Mouse (Mus musculus): ENCODE data around the gene Hoxc12. TPM values are rescaled to one million over a fixed set of nuclear protein-coding genes. Genes with fewer than 3 reads are reported as not detected.

Gene Hoxc12
- total and polyA plus RNA-seq, 3 experiments = not detected

- Histone ChIP-seq H3K9me3 (replicated peaks; ENCODE audit: low read length) (no peaks in the 10 kb centered on the region), H3K4me1 (ENCODE audit: control insufficient read depth in 1 of 2, insufficient read depth in 2 of 2) (peaks cover 2 to 20% of the 10 kb centered on the region in 2 experiments; a peak in 2 of 4 replicates), H3K9ac (ENCODE audit: insufficient read depth, low read depth) (no peak overlapping the region), H3K79me2 (replicated peaks; ENCODE audit: control insufficient read depth, extremely low read depth, insufficient read depth, poor library complexity, severe bottlenecking) (no peaks in the 10 kb centered on the region), H3K36me3 (replicated peaks in 1 of 2; ENCODE audit: control insufficient read depth in 1 of 2, insufficient read depth in 1 of 2, low read length in 1 of 2) (no peaks in the 10 kb centered on the region), H3K4me2 (ENCODE audit: insufficient read depth, low read depth, poor library complexity, severe bottlenecking) (no peak overlapping the region), H3K27me3 (replicated peaks) (peaks cover 92% of the 10 kb centered on the region), H3K4me3 (replicated peaks in 1 of 3; ENCODE audit: low read depth in 2 of 3, low read length in 2 of 3, poor library complexity in 1 of 3) (no peak overlapping the region), H3K27ac (ENCODE audit: insufficient read depth, low read depth) (no peak overlapping the region)
- in situ Hi-C loops (cut with MboI; ENCODE audit: low pct_ligation_motif_present, low pct_unique_long_range_greater_than_20kb, low sequenced_read_pairs) = no loop called here
- DNase-seq (ENCODE audit: extremely low read depth) = no peak
- dilution Hi-C loops (cut with MboI; ENCODE audit: extremely low pct_ligation_motif_present, extremely low pct_unique_long_range_greater_than_20kb, low sequenced_read_pairs) = no loop called here
- TF ChIP-seq ZC3H11A (IDR thresholded peaks at IDR 0.05; ENCODE audit: low read depth, low read length) (no peak), PAX5 (IDR thresholded peaks at IDR 0.05; ENCODE audit: low read length) (no peak), MEF2A (IDR thresholded peaks at IDR 0.05; ENCODE audit: borderline replicate concordance, low read depth, low read length) (no peak), USF2 (conservative IDR thresholded peaks at IDR 0.05; ENCODE audit: low read depth, low read length) (no peak), IRF4 (IDR thresholded peaks at IDR 0.05; ENCODE audit: low read depth, low read length) (no peak), TBP (conservative IDR thresholded peaks at IDR 0.05; ENCODE audit: low read depth, low read length) (no peak), USF1 (IDR thresholded peaks at IDR 0.05; ENCODE audit: low read depth, low read length) (no peak)
Observed at GRCm38 (mm10) chr15:102976631-102977422, 40.3 kb downstream of the Hoxc12 start.

- no peaks in the 10 kb centered on the region for H3K79me2 ChIP-seq (replicated peaks; ENCODE audit: control insufficient read depth, extremely low read depth, insufficient read depth, poor library complexity, severe bottlenecking)
- no peak for TF ChIP-seq JUN (IDR thresholded peaks at IDR 0.05; ENCODE audit: insufficient read depth, low read depth, low read length)
- TF ChIP-seq E2F4 (IDR thresholded peaks at IDR 0.05; ENCODE audit: insufficient replicate concordance, low read depth, low read length) = no peak
- no peak for TF ChIP-seq MEF2A (IDR thresholded peaks at IDR 0.05; ENCODE audit: borderline replicate concordance, low read depth, low read length)
- TF ChIP-seq NRF1 (IDR thresholded peaks at IDR 0.05; ENCODE audit: low read depth, low read length) = no peak
- TF ChIP-seq CTCF (conservative IDR thresholded peaks at IDR 0.05 in 1 of 2, IDR thresholded peaks at IDR 0.05 in 1 of 2; ENCODE audit: low read depth in 2 of 2, low read length in 2 of 2) = no peak
- TF ChIP-seq UBTF (IDR thresholded peaks at IDR 0.05; ENCODE audit: low read depth, low read length) = no peak
- no peak for TF ChIP-seq CHD1 (IDR thresholded peaks at IDR 0.05; ENCODE audit: low read depth, low read length)
- no peak for TF ChIP-seq ZMIZ1 (IDR thresholded peaks at IDR 0.05; ENCODE audit: low read depth, low read length)
- TF ChIP-seq ZC3H11A (IDR thresholded peaks at IDR 0.05; ENCODE audit: low read depth, low read length) = no peak
- no peak for TF ChIP-seq SMC3 (IDR thresholded peaks at IDR 0.05; ENCODE audit: low read depth, low read length)
- no peak for TF ChIP-seq KAT2A (IDR thresholded peaks at IDR 0.05; ENCODE audit: insufficient replicate concordance, low read length)
- TF ChIP-seq MAZ (IDR thresholded peaks at IDR 0.05; ENCODE audit: low read depth, low read length) = no peak
- TF ChIP-seq HCFC1 (IDR thresholded peaks at IDR 0.05; ENCODE audit: low read depth, low read length) = no peak
- no peak for TF ChIP-seq USF1 (IDR thresholded peaks at IDR 0.05; ENCODE audit: low read depth, low read length)
- TF ChIP-seq JUND (conservative IDR thresholded peaks at IDR 0.05; ENCODE audit: low read depth, low read length) = no peak
- TF ChIP-seq EP300 (IDR thresholded peaks at IDR 0.05; ENCODE audit: low read length) = no peak
- no peak for TF ChIP-seq SIN3A (IDR thresholded peaks at IDR 0.05; ENCODE audit: low read length)
- no peak for TF ChIP-seq IRF4 (IDR thresholded peaks at IDR 0.05; ENCODE audit: low read depth, low read length)
- TF ChIP-seq PAX5 (IDR thresholded peaks at IDR 0.05; ENCODE audit: low read length) = no peak
- no peak overlapping the region for H3K4me3 ChIP-seq (replicated peaks in 1 of 3; ENCODE audit: low read depth in 2 of 3, low read length in 2 of 3, poor library complexity in 1 of 3)
- H3K4me2 ChIP-seq (ENCODE audit: insufficient read depth, low read depth, poor library complexity, severe bottlenecking) = no peak overlapping the region
- DNase-seq (ENCODE audit: extremely low read depth) = no peak
- no peak overlapping the region for H3K27ac ChIP-seq (ENCODE audit: insufficient read depth, low read depth)
- no peak overlapping the region for H3K9ac ChIP-seq (ENCODE audit: insufficient read depth, low read depth)
- no peaks in the 10 kb centered on the region for H3K36me3 ChIP-seq (replicated peaks in 1 of 2; ENCODE audit: control insufficient read depth in 1 of 2, insufficient read depth in 1 of 2, low read length in 1 of 2)
- dilution Hi-C loops (cut with MboI; ENCODE audit: extremely low pct_ligation_motif_present, extremely low pct_unique_long_range_greater_than_20kb, low sequenced_read_pairs) (no loop called here), in situ Hi-C loops (cut with MboI; ENCODE audit: low pct_ligation_motif_present, low pct_unique_long_range_greater_than_20kb, low sequenced_read_pairs) (no loop called here)
- H3K4me1 ChIP-seq (ENCODE audit: control insufficient read depth in 1 of 2, insufficient read depth in 2 of 2) = peaks cover 2 to 20% of the 10 kb centered on the region in 2 experiments; a peak in 2 of 4 replicates
- H3K9me3 ChIP-seq (replicated peaks; ENCODE audit: low read length) = no peaks in the 10 kb centered on the region
- peaks cover 92% of the 10 kb centered on the region for H3K27me3 ChIP-seq (replicated peaks)
Observed at GRCm38 (mm10) chr15:102977423-102977974, 40.9 kb downstream of the Hoxc12 start.
